Mouse (Mus musculus): ENCODE measurements around the gene Neurl1b. TPM values are rescaled to one million over a fixed set of nuclear protein-coding genes. Genes with fewer than 3 reads are reported as not detected.

Gene Neurl1b
- polyA plus RNA-seq, 1 experiment from 2014 or later, result 0.06 TPM

- no peak overlapping the region for H3K4me3 ChIP-seq
- peaks cover 7% of the 10 kb centered on the region; the same call in 1 of the 2 replicates for H3K27me3 ChIP-seq (replicated peaks)
- no peak overlapping the region for H3K4me2 ChIP-seq
- H3K9ac ChIP-seq, result no peak overlapping the region
- no peak overlapping the region for H3K27ac ChIP-seq
- peaks cover 10% of the 10 kb centered on the region; the same call in 1 of the 2 replicates for H3K4me1 ChIP-seq
- no peaks in the 10 kb centered on the region for H3K36me3 ChIP-seq
- no peaks in the 10 kb centered on the region for H3K9me3 ChIP-seq (replicated peaks)
- no peak for ATAC-seq
- WGBS (ENCODE audit: insufficient replicate concordance), result 20% methylated on average over 3 of the region's 3 CpGs
These were observed 32.5 kb upstream of the Neurl1b start for GRCm38 (mm10) chr17:26382176-26382575.

- H3K36me3 ChIP-seq, result no peaks in the 10 kb centered on the region
- no peaks in the 10 kb centered on the region for H3K9me3 ChIP-seq (replicated peaks)
- no peak overlapping the region for H3K4me2 ChIP-seq
- no peak overlapping the region for H3K9ac ChIP-seq
- peaks cover 10% of the 10 kb centered on the region; the same call in 1 of the 2 replicates for H3K4me1 ChIP-seq
- WGBS (ENCODE audit: insufficient replicate concordance), result 34% methylated on average over 5 of the region's 5 CpGs
- no peak overlapping the region for H3K4me3 ChIP-seq
- no peak overlapping the region for H3K27ac ChIP-seq
- no peak for ATAC-seq
- H3K27me3 ChIP-seq (replicated peaks), result peaks cover 7% of the 10 kb centered on the region; the same call in 1 of the 2 replicates
These were observed 31.9 kb upstream of the Neurl1b start for GRCm38 (mm10) chr17:26382687-26383086.

- Histone ChIP-seq H3K4me1 (peaks cover 10% of the 10 kb centered on the region; the same call in 1 of the 2 replicates), H3K4me3 (no peak overlapping the region), H3K4me2 (no peak overlapping the region), H3K36me3 (no peaks in the 10 kb centered on the region), H3K9me3 (replicated peaks) (no peaks in the 10 kb centered on the region), H3K27me3 (replicated peaks) (peaks cover 7% of the 10 kb centered on the region; the same call in 1 of the 2 replicates), H3K9ac (no peak overlapping the region), H3K27ac (no peak overlapping the region)
- 75% methylated on average over 3 of the region's 3 CpGs for WGBS (ENCODE audit: insufficient replicate concordance)
- ATAC-seq, result no peak
These were observed 30.5 kb upstream of the Neurl1b start for GRCm38 (mm10) chr17:26384111-26384510.

GRCm38 (mm10) chr17:26385252-26386130, 29.1 kb upstream of the Neurl1b start:
- H3K36me3 ChIP-seq, result no peaks in the 10 kb centered on the region
- no peak overlapping the region for H3K4me2 ChIP-seq
- H3K9ac ChIP-seq, result no peak overlapping the region
- H3K27ac ChIP-seq, result no peak overlapping the region
- no peak overlapping the region for H3K4me3 ChIP-seq
- peaks cover 5% of the 10 kb centered on the region; the same call in 1 of the 2 replicates for H3K4me1 ChIP-seq
- H3K9me3 ChIP-seq (replicated peaks), result no peaks in the 10 kb centered on the region
- no peak for ATAC-seq
- 52% methylated on average over 11 of the region's 11 CpGs for WGBS (ENCODE audit: insufficient replicate concordance)
- peaks cover 12% of the 10 kb centered on the region; the same call in 1 of the 2 replicates for H3K27me3 ChIP-seq (replicated peaks)

GRCm38 (mm10) chr17:26386131-26386481, 28.5 kb upstream of the Neurl1b start:
- Histone ChIP-seq H3K4me2 (no peak overlapping the region), H3K9ac (no peak overlapping the region), H3K36me3 (no peaks in the 10 kb centered on the region), H3K4me1 (no peaks in the 10 kb centered on the region), H3K9me3 (replicated peaks) (no peaks in the 10 kb centered on the region), H3K27ac (no peak overlapping the region), H3K4me3 (no peak overlapping the region), H3K27me3 (replicated peaks) (peaks cover 12% of the 10 kb centered on the region)
- WGBS (ENCODE audit: insufficient replicate concordance), result 82% methylated on average over 3 of the region's 3 CpGs
- ATAC-seq, result no peak

GRCm38 (mm10) chr17:26388106-26388505, 26.5 kb upstream of the Neurl1b start:
- no peaks in the 10 kb centered on the region for H3K4me1 ChIP-seq
- no peak overlapping the region for H3K4me2 ChIP-seq
- WGBS (ENCODE audit: insufficient replicate concordance), result 43% methylated on average over 3 of the region's 3 CpGs
- H3K4me3 ChIP-seq, result no peak overlapping the region
- H3K36me3 ChIP-seq, result no peaks in the 10 kb centered on the region
- ATAC-seq, result no peak
- H3K9me3 ChIP-seq (replicated peaks), result no peaks in the 10 kb centered on the region
- H3K27ac ChIP-seq, result no peak overlapping the region
- H3K27me3 ChIP-seq (replicated peaks), result peaks cover 7% of the 10 kb centered on the region
- H3K9ac ChIP-seq, result no peak overlapping the region

GRCm38 (mm10) chr17:26389241-26389640, 25.4 kb upstream of the Neurl1b start:
- Histone ChIP-seq H3K27ac (no peak overlapping the region), H3K4me1 (no peaks in the 10 kb centered on the region), H3K36me3 (no peaks in the 10 kb centered on the region), H3K9ac (no peak overlapping the region), H3K4me3 (no peak overlapping the region), H3K27me3 (replicated peaks) (peaks cover 7% of the 10 kb centered on the region), H3K9me3 (replicated peaks) (no peaks in the 10 kb centered on the region), H3K4me2 (no peak overlapping the region)
- no peak for ATAC-seq
- WGBS (ENCODE audit: insufficient replicate concordance), result 66% methylated on average over 9 of the region's 9 CpGs

GRCm38 (mm10) chr17:26390666-26391065, 24.0 kb upstream of the Neurl1b start:
- 61% methylated on average over 5 of the region's 5 CpGs for WGBS (ENCODE audit: insufficient replicate concordance)
- H3K4me1 ChIP-seq, result no peaks in the 10 kb centered on the region
- H3K4me2 ChIP-seq, result no peak overlapping the region
- ATAC-seq, result no peak
- H3K4me3 ChIP-seq, result no peak overlapping the region
- peaks cover 7% of the 10 kb centered on the region for H3K27me3 ChIP-seq (replicated peaks)
- H3K36me3 ChIP-seq, result no peaks in the 10 kb centered on the region
- no peak overlapping the region for H3K9ac ChIP-seq
- no peak overlapping the region for H3K27ac ChIP-seq
- no peaks in the 10 kb centered on the region for H3K9me3 ChIP-seq (replicated peaks)

GRCm38 (mm10) chr17:26392355-26392754, 22.3 kb upstream of the Neurl1b start:
- 76% methylated on average over 7 of the region's 7 CpGs for WGBS (ENCODE audit: insufficient replicate concordance)
- Histone ChIP-seq H3K27me3 (replicated peaks) (peaks cover 5% of the 10 kb centered on the region), H3K27ac (no peak overlapping the region), H3K9ac (no peak overlapping the region), H3K4me3 (no peak overlapping the region), H3K4me2 (no peak overlapping the region), H3K9me3 (replicated peaks) (no peaks in the 10 kb centered on the region), H3K36me3 (no peaks in the 10 kb centered on the region), H3K4me1 (no peaks in the 10 kb centered on the region)
- ATAC-seq, result no peak

- Histone ChIP-seq H3K36me3 (no peaks in the 10 kb centered on the region), H3K4me2 (no peak overlapping the region), H3K4me3 (no peak overlapping the region), H3K9ac (no peak overlapping the region), H3K9me3 (replicated peaks) (no peaks in the 10 kb centered on the region), H3K27me3 (replicated peaks) (no peaks in the 10 kb centered on the region; the same call in 1 of the 2 replicates), H3K27ac (no peak overlapping the region), H3K4me1 (no peaks in the 10 kb centered on the region)
- no peak for ATAC-seq
- WGBS (ENCODE audit: insufficient replicate concordance), result 74% methylated on average over 3 of the region's 3 CpGs
These were observed 17.9 kb upstream of the Neurl1b start for GRCm38 (mm10) chr17:26396765-26397164.

GRCm38 (mm10) chr17:26397339-26397738, 17.3 kb upstream of the Neurl1b start:
- H3K4me3 ChIP-seq, result no peak overlapping the region
- H3K36me3 ChIP-seq, result no peaks in the 10 kb centered on the region
- H3K27me3 ChIP-seq (replicated peaks), result no peaks in the 10 kb centered on the region; the same call in 1 of the 2 replicates
- ATAC-seq, result no peak
- no peaks in the 10 kb centered on the region for H3K9me3 ChIP-seq (replicated peaks)
- WGBS (ENCODE audit: insufficient replicate concordance), result 36% methylated on average over 6 of the region's 6 CpGs
- H3K9ac ChIP-seq, result no peak overlapping the region
- H3K4me1 ChIP-seq, result no peaks in the 10 kb centered on the region
- no peak overlapping the region for H3K4me2 ChIP-seq
- H3K27ac ChIP-seq, result no peak overlapping the region

- no peak overlapping the region for H3K9ac ChIP-seq
- no peak for ATAC-seq
- no peaks in the 10 kb centered on the region for H3K4me1 ChIP-seq
- no peak overlapping the region for H3K4me2 ChIP-seq
- H3K27ac ChIP-seq, result no peak overlapping the region
- H3K27me3 ChIP-seq (replicated peaks), result peaks cover 20% of the 10 kb centered on the region
- no peaks in the 10 kb centered on the region for H3K9me3 ChIP-seq (replicated peaks)
- H3K36me3 ChIP-seq, result no peaks in the 10 kb centered on the region
- H3K4me3 ChIP-seq, result no peak overlapping the region
- WGBS (ENCODE audit: insufficient replicate concordance), result 60% methylated on average over 10 of the region's 10 CpGs
These were observed 9.1 kb upstream of the Neurl1b start for GRCm38 (mm10) chr17:26405340-26406100.
